11 mouse cellular contexts compared by ENCODE assay signal in genomic region chrX:102689252-102689651, GRCm38 (mm10). TPM values are rescaled to one million over a fixed set of nuclear protein-coding genes. Genes with fewer than 3 reads are reported as not detected.
DNase-seq lines count a peak whose midpoint lies in the region; ATAC-seq and TF ChIP-seq lines count a peak whose summit lies in the region.
"Not testable (repeated sequence)": the region's sequence is repeated elsewhere in the genome, so short reads cannot be mapped to it uniquely, and the experiment has no call there.
"Had no signal": no experiment of that assay in that cellular context is flagged by ENCODE, and none has a peak within 500 bp of the region (broad histone marks: within the 10 kb centered on the region; RNA-seq: fewer than 3 reads in every experiment).

No protein-coding gene starts in this region.

- not testable (repeated sequence) for H3K9ac ChIP-seq in ES-E14 (ENCODE audit: insufficient read depth, low read depth, low read length, poor library complexity, severe bottlenecking); forebrain, embryonic 12.5 days; limb, embryonic 14.5 days (ENCODE audit: low read depth, low read length, severe bottlenecking); midbrain, embryonic 15.5 days

- peak; percentile 22; the same call in 1 of the 2 replicates for TF ChIP-seq CTCF in cerebellum, adult 2 months (IDR thresholded peaks at IDR 0.05; ENCODE audit: borderline replicate concordance, insufficient read depth, low read depth, low read length)
- TF ChIP-seq CTCF in testis, adult 2 months (IDR thresholded peaks at IDR 0.05; ENCODE audit: control insufficient read depth, insufficient read depth, insufficient replicate concordance, low read depth, low read length) = peak; percentile 14; the same call in 1 of the 2 replicates

- not testable (repeated sequence) for H3K4me1 ChIP-seq in ES-E14 (ENCODE audit: control insufficient read depth in 2 of 2, insufficient read depth in 2 of 2, low read length in 2 of 2, poor library complexity in 1 of 2); cerebellum, adult 2 months (ENCODE audit: control insufficient read depth, insufficient read depth, low read length); forebrain, embryonic 12.5 days; limb, embryonic 14.5 days (ENCODE audit: control insufficient read depth, insufficient read depth, low read length); midbrain, embryonic 15.5 days; testis, adult 2 months (ENCODE audit: control insufficient read depth, insufficient read depth, low read length)

- ATAC-seq in forebrain, embryonic 12.5 days (ENCODE audit: low FRiP score) = peak; percentile 60; the same call in 1 of the 2 replicates
- ATAC-seq in limb, embryonic 14.5 days (ENCODE audit: low FRiP score, low read depth) = 0 out of 2 replicates have a peak, but pooled peaks have one; percentile 57
- peak; percentile 70 for ATAC-seq in midbrain, embryonic 15.5 days (replicated peaks)

- WGBS in cerebellum, adult 2 months = 18% methylated on average over 4 of the region's 4 CpGs
- 20% methylated on average over 4 of the region's 4 CpGs for WGBS in forebrain, embryonic 12.5 days
- 15% methylated on average over 4 of the region's 4 CpGs for WGBS in limb, embryonic 14.5 days
- WGBS in midbrain, embryonic 15.5 days = 20% methylated on average over 4 of the region's 4 CpGs

- not testable (repeated sequence) for H3K4me2 ChIP-seq in forebrain, embryonic 12.5 days; limb, embryonic 14.5 days (replicated peaks; ENCODE audit: low read depth, low read length, severe bottlenecking); midbrain, embryonic 15.5 days

- H3K9me3 ChIP-seq in ES-E14 (ENCODE audit: control insufficient read depth, insufficient read depth, low read depth, low read length); forebrain, embryonic 12.5 days; limb, embryonic 14.5 days (ENCODE audit: control insufficient read depth, low read length); midbrain, embryonic 15.5 days: not testable (repeated sequence)

- H3K27me3 ChIP-seq in cerebellum, adult 2 months (ENCODE audit: control insufficient read depth, insufficient read depth, low read length); forebrain, embryonic 12.5 days; limb, embryonic 14.5 days (ENCODE audit: control insufficient read depth, insufficient read depth, low read length); midbrain, embryonic 15.5 days (replicated peaks); testis, adult 2 months (ENCODE audit: control insufficient read depth, insufficient read depth, low read length): not testable (repeated sequence)

- in situ Hi-C loops in ES-E14 (cut with MboI; ENCODE audit: low sequenced_read_pairs in 2 of 2, unreplicated experiment in 2 of 2) = not testable (repeated sequence)

- not testable (repeated sequence) for H3K36me3 ChIP-seq in ES-E14 (ENCODE audit: control insufficient read depth, insufficient read depth, low read length, poor library complexity, severe bottlenecking); forebrain, embryonic 12.5 days (replicated peaks); limb, embryonic 14.5 days (ENCODE audit: control insufficient read depth, insufficient read depth, low read length); midbrain, embryonic 15.5 days (replicated peaks); testis, adult 2 months (ENCODE audit: control insufficient read depth, insufficient read depth, low read length)

- not testable (repeated sequence) for H3K4me3 ChIP-seq in ES-E14 (ENCODE audit: insufficient read depth in 1 of 2, low read depth in 1 of 2, low read length in 2 of 2, poor library complexity in 1 of 2, severe bottlenecking in 1 of 2); cerebellum, adult 2 months (replicated peaks; ENCODE audit: insufficient read depth, low read depth, low read length); forebrain, embryonic 12.5 days (replicated peaks); limb, embryonic 14.5 days (replicated peaks; ENCODE audit: low read length); midbrain, embryonic 15.5 days; testis, adult 2 months (ENCODE audit: control insufficient read depth, low read depth, low read length)

- DNase-seq in ES-E14 (ENCODE audit: low read depth, low spot score) = peak; percentile 11
- peak; percentile 1 to 33 for DNase-seq in cerebellum, adult 2 months
- peak; percentile 52 for DNase-seq in heart, postnatal 4 days
- peak; percentile 18 to 46 for DNase-seq in kidney, postnatal 36 days
- not testable (repeated sequence) for DNase-seq in limb, embryonic 14.5 days (ENCODE audit: low spot score)

- not testable (repeated sequence) for TF ChIP-seq POLR2A in cerebellum, adult 2 months (IDR thresholded peaks at IDR 0.05; ENCODE audit: borderline replicate concordance, insufficient read depth, low read length); limb, embryonic 14.5 days (IDR thresholded peaks at IDR 0.05; ENCODE audit: borderline replicate concordance, extremely low read depth, insufficient read depth, insufficient read length); testis, adult 2 months (IDR thresholded peaks at IDR 0.05; ENCODE audit: control insufficient read depth, low read depth, low read length)

- H3K27ac ChIP-seq in ES-E14 (ENCODE audit: insufficient read depth, low read depth, low read length, poor library complexity, severe bottlenecking); cerebellum, adult 2 months (ENCODE audit: insufficient read depth, low read length); forebrain, embryonic 12.5 days; limb, embryonic 14.5 days (replicated peaks; ENCODE audit: low read depth, low read length); midbrain, embryonic 15.5 days; testis, adult 2 months (ENCODE audit: control insufficient read depth, insufficient read depth, low read depth, low read length): not testable (repeated sequence)

RNA-seq across cellular contexts. Expression of gene Gm3880, which starts 2.5 kb away (rescaled TPM):
- total RNA-seq in ES-E14 (2012; rRNA removed) = 1.7 TPM in 1 of 2 replicates, not detected in the other
- not detected in 2 replicates for polyA plus RNA-seq in cerebellum, adult 2 months (2012; rRNA removed)
- not detected in 2 replicates for polyA plus RNA-seq in forebrain, embryonic 12.5 days (2016; fragmentation: Nextera tagmentation; extraction: Ambion mirVana)
- total RNA-seq in heart, postnatal 4 days (2021) = not detected
- not detected in 2 replicates for polyA plus RNA-seq in limb, embryonic 14.5 days (2012; rRNA removed)
- not detected in 2 replicates for polyA plus RNA-seq in limb, embryonic 14.5 days (2014; fragmentation: Nextera tagmentation; extraction: Ambion mirVana)
- not detected in 2 replicates for polyA plus RNA-seq in midbrain, embryonic 15.5 days (2015; fragmentation: Nextera tagmentation; extraction: Ambion mirVana)
- 15.7 and 17.7 TPM in 2 replicates for polyA plus RNA-seq in testis, adult 2 months (2012; rRNA removed)
- polyA plus RNA-seq: embryonic facial prominence, embryonic 13.5 days; heart, embryonic 10.5 days; spleen, adult 2 months had no signal

RNA-seq across cellular contexts. Expression of gene Gm9112, which starts 18.2 kb away (rescaled TPM):
- 2.0 and 3.1 TPM in 2 replicates for total RNA-seq in ES-E14 (2012; rRNA removed)
- not detected in 2 replicates for polyA plus RNA-seq in cerebellum, adult 2 months (2012; rRNA removed)
- polyA plus RNA-seq in forebrain, embryonic 12.5 days (2016; fragmentation: Nextera tagmentation; extraction: Ambion mirVana) = not detected in 2 replicates
- not detected for total RNA-seq in heart, postnatal 4 days (2021)
- polyA plus RNA-seq in limb, embryonic 14.5 days (2012; rRNA removed) = not detected in 2 replicates
- not detected in 2 replicates for polyA plus RNA-seq in limb, embryonic 14.5 days (2014; fragmentation: Nextera tagmentation; extraction: Ambion mirVana)
- not detected in 2 replicates for polyA plus RNA-seq in midbrain, embryonic 15.5 days (2015; fragmentation: Nextera tagmentation; extraction: Ambion mirVana)
- polyA plus RNA-seq in testis, adult 2 months (2012; rRNA removed) = 29.4 and 35.1 TPM in 2 replicates
- polyA plus RNA-seq: embryonic facial prominence, embryonic 13.5 days; heart, embryonic 10.5 days; spleen, adult 2 months had no signal

RNA-seq across cellular contexts. Expression of gene Dmrtc1b, which starts 18.4 kb away (rescaled TPM):
- 0.27 TPM in 1 of 2 replicates, not detected in the other for total RNA-seq in ES-E14 (2012; rRNA removed)
- not detected in 2 replicates for polyA plus RNA-seq in cerebellum, adult 2 months (2012; rRNA removed)
- polyA plus RNA-seq in forebrain, embryonic 12.5 days (2016; fragmentation: Nextera tagmentation; extraction: Ambion mirVana) = not detected in 2 replicates
- not detected for total RNA-seq in heart, postnatal 4 days (2021)
- polyA plus RNA-seq in limb, embryonic 14.5 days (2012; rRNA removed) = not detected in 2 replicates
- not detected in 2 replicates for polyA plus RNA-seq in limb, embryonic 14.5 days (2014; fragmentation: Nextera tagmentation; extraction: Ambion mirVana)
- polyA plus RNA-seq in midbrain, embryonic 15.5 days (2015; fragmentation: Nextera tagmentation; extraction: Ambion mirVana) = not detected in 2 replicates
- polyA plus RNA-seq in testis, adult 2 months (2012; rRNA removed) = 8.2 and 12.1 TPM in 2 replicates
- polyA plus RNA-seq: embryonic facial prominence, embryonic 13.5 days; heart, embryonic 10.5 days; spleen, adult 2 months had no signal

RNA-seq across cellular contexts. Expression of gene Phka1, which starts 45.2 kb away (rescaled TPM):
- total RNA-seq in ES-E14 (2012; rRNA removed) = 5.1 and 5.9 TPM in 2 replicates
- 20.8 and 21.8 TPM in 2 replicates for polyA plus RNA-seq in cerebellum, adult 2 months (2012; rRNA removed)
- 7.3 and 7.6 TPM in 2 replicates for polyA plus RNA-seq in forebrain, embryonic 12.5 days (2016; fragmentation: Nextera tagmentation; extraction: Ambion mirVana)
- total RNA-seq in heart, postnatal 4 days (2021) = 10 to 100 TPM; 25.7 to 28.7 TPM
- 14.2 and 17.0 TPM in 2 replicates for polyA plus RNA-seq in limb, embryonic 14.5 days (2012; rRNA removed)
- polyA plus RNA-seq in limb, embryonic 14.5 days (2014; fragmentation: Nextera tagmentation; extraction: Ambion mirVana) = 9.7 and 11.5 TPM in 2 replicates
- 7.5 and 8.1 TPM in 2 replicates for polyA plus RNA-seq in midbrain, embryonic 15.5 days (2015; fragmentation: Nextera tagmentation; extraction: Ambion mirVana)
- 2.5 and 3.4 TPM in 2 replicates for polyA plus RNA-seq in testis, adult 2 months (2012; rRNA removed)

Comparison
In these comparisons a context has a peak if more than half of its experiments do, and no peak if none do; other contexts are left out.
1. RNA of gene Gm3880, which starts 2.5 kb away (polyA plus RNA-seq): 15.7 to 17.7 TPM in testis, adult 2 months; not detected in cerebellum, adult 2 months, not detected in forebrain, embryonic 12.5 days, not detected in limb, embryonic 14.5 days and not detected in midbrain, embryonic 15.5 days; every median in the first group is over 10 times any median in the second.
2. RNA of gene Gm9112, which starts 18.2 kb away (polyA plus RNA-seq): 29.4 to 35.1 TPM in testis, adult 2 months; not detected in cerebellum, adult 2 months, not detected in forebrain, embryonic 12.5 days, not detected in limb, embryonic 14.5 days and not detected in midbrain, embryonic 15.5 days; every median in the first group is over 10 times any median in the second.
3. Peak in every context shown above with its lines, with median percentiles within 50 percentile points of each other: ATAC-seq.